Mouse (Mus musculus): ENCODE results near the gene Rimklb.
"Not testable (repeated sequence)": the region's sequence is repeated elsewhere in the genome, so short reads cannot be mapped to it uniquely, and the experiment has no call there.

Rimklb gene

DNA sequence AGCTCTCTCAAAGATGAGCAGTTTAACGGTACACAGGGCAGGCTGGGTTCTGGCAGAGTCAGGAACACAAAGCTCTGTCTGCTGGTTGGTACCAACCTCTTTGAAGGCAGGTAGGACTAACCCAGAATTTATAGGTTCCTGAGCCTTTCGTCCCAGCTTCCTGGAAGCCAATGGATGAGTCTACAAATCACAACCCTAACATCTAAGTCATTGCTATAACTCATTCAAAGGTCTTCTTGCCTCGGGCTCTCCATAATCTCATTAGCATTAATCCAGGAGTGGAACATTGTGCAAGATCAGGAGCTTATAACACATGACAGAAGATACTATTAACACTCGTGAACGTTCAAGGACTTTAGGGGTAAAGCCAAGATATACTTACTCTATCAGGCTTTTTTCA is at the start of gene Rimklb:
Rimklb (minus strand) TSS at position 101 of the 400 bp plus-strand sequence.
- DNase-seq = no peak

DNA sequence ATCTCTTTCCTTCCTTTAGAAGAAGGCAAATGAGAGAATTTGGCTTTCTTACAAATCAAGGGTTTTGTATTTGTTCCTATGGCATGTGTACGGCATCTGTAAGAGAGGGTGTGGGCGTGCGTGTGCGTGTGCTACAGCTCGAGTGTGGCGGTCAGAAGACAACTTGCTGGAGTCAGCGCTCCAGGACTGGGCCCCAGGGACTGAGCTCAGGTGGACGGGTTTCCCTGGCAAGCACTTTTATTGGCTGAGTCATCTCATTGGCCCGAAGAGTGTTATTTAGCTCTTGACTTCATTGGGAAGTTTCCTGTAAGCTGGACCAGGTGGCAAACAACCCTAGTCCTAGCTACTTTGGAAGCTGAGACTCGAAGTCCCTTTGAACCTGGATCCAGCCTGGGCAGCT is 47.4 kb upstream of the Rimklb start:
- DNase-seq = no peak

DNA sequence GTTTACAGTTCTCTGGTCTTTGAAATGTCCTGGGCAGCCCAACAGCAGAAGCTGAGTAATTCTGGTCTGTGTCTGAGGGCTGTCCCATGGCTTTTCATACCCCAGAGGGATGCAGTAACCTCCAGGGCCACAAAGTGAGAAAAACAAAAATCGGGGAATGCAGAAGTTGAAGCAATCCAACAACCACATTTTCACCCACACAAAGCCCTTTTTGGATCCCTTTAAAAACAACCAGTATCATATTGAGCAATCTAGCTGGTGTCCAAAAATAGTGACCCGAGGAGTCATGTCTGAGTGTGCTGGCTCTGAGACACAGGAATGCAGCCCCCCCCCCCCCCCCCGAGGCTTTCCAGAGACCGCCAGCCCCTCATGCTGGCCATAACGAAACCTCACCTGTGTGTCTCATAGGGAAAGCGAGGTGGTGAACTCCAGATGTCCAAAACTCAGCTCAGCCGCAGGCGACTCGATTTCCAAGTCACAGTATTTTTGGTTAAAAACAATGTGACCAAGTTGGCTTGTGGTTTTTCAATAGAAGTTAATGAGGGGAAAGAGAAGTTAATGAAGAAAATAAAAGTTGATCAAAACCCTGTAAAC is 46.8 kb upstream of the Rimklb start:
- DNase-seq = no peak

DNA sequence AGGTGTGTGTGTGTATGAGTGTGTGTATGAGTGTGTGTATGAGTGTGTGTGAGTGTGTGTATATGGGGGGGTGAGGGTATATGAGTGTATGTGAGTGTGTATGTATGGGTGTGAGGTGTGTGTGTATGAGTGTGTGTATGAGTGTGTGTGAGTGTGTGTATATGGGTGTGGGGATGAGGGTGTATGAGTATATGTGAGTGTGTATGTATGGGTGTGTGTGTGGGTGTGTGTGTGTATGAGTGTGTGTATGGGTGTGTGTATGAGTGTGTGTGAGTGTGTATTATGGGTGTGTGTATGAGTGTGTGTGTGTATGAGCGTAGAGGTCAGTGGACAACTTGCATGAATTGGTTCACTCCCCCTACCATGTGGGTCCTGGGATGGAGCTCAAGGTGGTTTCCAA is 46.1 kb upstream of the Rimklb start:
- DNase-seq = no peak

DNA sequence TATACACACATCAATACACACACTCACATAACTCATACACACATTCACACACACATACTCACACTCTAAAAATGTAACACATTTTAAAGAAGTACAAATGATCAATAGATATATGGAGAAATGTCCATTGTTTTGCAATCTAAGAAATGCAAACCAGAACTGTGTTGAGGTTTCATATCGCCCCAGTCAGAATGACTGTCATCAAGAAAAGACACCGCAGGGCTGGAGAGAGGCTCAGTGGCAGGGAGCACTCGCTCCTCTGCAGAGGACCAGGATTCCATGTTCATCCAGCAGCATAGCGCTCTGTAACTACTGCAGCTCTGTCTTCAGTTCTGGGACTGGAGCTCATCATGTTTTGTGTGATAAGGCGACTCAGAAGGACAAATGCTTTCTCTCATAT is 45.0 kb upstream of the Rimklb start:
- DNase-seq = no peak

DNA sequence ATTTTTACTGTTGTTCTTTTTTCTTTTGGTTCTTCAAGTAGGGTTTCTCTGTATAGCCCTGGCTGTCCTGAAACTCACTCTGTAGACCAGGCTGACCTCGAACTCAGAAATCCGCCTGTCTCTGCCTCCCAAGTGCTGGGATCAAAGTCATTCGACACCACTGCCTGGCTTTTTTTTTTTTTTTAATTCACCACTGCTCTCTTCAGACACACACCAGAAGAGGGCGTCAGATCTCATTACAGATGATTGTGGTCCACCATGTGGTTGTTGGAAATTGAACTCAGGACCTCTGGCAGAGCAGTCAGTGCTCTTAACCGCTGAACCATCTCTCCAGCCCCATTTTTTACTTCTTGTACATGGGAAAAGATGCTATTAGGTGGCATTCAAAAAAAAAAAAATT is 43.9 kb upstream of the Rimklb start:
- not testable (repeated sequence) for DNase-seq

DNA sequence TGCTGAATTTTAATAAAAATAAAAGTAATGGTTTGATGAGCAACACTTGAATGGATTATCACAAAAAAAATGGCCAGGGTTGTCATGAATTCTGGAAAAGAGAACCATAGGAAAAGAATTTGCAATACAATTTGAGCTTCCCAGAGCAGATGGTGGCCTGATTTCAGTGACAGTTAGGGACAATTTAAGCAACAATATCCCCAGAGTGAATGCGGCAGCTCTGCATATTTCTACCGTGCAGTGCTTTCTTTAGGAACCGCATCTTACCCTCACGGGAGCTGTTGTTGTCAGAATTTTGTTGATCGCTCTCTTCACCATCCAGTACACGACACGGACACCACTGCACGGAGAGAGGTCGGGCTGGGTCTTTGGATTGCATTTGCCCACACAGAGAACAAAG is 41.0 kb upstream of the Rimklb start:
- no peak for DNase-seq

DNA sequence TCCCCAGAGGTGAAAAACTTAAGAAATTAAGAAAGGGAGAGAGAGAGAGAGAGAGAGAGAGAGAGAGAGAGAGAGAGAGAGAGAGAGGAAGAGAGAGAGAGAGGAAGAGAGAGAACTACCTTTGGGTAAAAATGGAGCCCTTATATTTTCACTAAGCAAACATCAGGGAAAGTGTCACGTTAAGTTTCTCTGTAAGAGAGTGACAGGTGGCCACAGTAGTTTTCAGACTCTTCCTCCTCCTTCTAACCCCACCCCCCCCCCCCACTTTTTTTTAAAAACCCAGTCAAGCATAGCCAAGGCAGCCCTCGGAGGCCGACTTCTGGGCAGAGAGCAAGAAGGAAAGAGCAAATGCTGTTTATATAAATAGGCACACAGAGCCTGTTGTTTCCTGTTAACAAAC is 35.5 kb upstream of the Rimklb start:
- DNase-seq = no peak

DNA sequence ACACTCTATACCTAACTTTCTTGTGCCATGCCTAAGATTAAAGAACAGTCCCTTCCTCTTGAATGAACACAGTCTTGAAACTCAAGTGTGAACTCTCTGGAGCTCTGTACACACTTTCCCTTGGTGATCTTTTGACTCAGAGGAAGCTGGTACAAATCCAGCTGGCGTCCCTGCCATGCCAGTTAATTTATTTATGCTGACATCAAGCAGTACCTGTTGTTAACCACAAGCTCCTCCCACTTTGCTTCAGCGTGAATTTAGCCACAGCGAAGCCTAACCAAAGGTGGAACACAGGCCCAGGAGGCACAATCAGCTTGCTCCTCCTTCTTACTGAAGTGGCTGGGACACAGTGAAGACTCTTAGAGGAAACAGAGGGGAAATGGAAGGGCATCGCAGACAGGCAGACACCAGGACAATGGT is 34.3 kb upstream of the Rimklb start:
- DNase-seq = peak; percentile 43

DNA sequence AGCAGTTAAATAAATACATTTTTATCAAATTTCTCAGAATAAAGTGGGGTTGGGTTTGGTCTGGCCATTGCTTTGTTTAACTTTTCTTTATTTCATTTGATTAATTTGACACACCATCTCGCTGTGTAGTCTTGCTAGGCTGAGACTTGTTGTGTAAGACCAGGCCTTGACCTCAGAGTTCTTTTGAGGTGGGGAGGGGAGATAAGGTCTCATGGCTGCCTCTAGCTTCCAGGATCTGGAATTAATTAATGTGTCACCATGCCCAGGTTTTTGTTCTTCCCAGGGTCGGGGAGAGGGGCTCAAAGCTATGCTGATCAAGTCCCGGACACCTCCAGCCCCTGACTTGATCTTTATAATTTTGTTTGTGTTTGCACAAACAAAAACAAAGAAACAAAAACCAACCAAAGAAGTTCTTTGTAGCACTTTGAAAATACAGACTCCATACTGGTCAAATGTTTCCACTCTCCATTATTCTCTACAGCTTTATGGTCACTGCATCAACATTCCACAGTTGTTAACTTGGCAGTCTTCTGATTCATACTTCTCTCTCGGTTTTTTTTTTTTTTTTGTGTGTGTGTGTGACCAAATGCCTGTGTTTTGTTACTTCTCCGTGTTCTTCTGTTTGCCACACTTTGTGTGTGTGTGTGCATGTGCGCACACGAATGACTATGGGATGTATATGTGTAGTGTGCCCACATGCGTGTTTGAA is 33.1 kb upstream of the Rimklb start:
- DNase-seq = no peak

DNA sequence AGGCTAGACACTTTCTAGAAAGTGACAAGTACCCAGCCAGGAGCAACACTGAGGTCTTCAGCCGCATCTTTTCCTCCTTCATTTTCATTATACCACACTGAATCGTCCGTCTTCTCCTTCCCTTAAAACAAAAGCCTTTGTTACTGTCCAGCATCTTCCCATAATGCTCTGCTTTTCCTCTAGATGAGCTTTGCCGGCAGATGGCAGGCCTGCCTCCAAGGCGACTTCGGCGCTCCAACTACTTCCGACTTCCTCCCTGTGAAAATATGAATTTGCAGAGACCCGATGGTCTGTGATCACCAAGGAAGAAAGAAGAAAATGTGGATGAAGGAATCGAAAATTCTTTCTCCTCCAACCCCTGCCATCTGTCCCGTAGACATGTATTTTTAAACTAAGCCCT is 29.6 kb upstream of the Rimklb start:
- no peak for DNase-seq

DNA sequence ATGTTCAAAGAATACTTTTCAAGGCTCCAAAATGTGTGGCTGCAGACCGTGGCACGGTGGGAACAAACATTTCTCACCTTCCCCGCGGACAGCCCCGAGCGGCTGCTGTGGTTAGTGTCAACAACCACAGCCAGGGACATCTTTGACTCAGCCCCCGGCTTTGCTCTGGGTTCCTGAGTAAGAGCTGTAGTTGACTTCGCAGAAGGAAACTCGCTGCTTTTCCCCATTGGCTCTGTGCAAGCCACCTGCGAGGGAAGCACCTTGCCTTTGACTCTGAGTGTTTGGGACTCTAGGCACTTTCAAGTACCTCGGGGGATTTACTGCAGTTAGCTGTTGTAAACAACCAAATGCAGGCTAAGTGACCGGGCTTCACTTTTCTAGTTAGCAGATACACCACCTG is 29.0 kb upstream of the Rimklb start:
- no peak for DNase-seq

DNA sequence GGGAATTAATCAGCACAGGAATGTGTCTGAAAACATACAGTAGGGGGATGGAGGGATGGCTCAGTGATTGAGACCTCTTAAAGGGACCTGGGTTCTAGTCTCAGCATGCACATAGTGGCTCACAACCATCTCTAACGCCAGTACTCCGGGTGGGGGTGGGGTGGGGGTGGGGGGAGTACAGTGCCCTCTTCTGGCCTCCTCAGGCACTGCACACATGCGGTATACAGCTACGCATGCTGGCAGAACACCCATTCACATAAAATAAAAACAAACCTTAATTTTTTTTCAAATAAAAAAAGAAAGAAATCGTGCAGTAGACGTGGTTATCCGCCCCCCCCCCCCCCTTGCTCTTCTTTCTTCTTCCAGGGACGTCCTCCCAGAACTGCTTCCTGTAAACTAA is 24.7 kb upstream of the Rimklb start:
- DNase-seq = no peak

DNA sequence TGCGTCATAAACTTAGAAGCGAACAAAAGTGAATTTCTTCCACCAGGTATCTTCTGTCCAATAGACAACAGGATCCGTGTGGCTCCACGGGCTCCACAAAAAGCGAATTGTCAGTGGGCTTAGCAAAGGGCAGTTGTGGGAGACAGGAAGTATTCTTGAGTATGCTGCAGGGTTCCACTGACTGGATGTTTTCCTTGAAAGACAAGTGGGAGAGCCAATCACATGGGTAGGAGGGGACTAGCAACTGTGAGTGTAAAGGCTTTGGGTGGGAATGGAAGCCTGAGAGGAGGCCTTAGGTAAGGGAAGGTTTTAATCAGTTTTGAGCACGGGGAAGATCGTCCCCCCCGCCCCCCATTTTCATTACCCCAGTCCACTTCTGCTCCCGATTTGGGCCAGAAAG is 24.0 kb upstream of the Rimklb start:
- DNase-seq = peak; percentile 48

DNA sequence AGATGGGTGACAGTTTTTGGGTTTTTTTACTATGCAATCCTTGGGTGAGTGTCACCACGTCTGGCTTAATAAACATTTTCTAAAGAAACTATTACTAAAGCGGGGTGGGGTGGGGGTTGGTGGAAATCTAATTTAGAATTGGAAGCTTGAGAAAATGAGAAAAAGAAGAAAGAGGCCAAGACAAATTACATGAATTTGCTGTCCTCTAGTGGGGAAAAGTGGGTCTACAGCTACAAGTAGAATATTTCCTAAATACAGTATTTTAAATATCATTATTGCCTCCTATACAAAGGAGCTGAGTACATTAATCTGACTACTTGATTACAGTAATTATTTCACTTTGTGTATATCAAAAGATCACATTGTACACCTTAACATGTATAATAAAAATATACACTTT is 20.8 kb upstream of the Rimklb start:
- peak; percentile 37 for DNase-seq

DNA sequence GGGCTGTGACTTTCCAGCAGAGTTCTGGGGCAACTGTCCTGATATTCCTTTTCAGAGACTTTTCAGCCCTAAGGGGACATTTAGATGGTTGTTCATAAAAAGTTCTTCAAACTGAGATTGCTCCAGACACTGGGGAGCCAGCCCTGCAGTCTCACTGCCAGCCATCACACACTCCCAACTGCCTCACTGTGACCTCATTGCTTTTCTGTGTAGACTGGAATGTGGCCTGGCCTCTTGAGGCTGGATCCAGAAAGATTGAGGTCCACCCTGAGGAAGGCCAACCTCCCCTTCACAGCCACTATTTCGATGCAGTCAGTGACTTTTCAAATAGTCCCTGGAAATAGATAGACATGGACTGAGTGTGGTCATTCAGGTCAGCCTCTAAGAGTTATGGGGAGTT is 19.1 kb upstream of the Rimklb start:
- DNase-seq = no peak

DNA sequence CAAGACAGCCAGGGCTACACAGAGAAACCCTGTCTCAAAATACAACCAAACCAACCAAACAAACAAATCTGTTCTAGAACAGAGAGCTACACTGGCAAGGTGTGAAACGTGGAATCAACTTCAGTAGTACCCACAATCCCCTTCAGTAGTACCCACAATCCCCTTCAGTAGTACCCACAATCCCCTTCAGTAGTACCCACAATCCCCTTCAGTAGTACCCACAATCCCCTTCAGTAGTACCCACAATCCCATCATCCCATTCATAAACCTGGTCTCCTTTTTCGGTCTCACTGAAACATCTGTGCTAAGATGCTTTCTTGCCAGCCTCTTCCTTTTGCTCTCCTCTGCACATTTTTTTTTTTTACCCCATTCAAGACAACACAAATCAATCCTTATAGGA is 17.2 kb upstream of the Rimklb start:
- DNase-seq = not testable (repeated sequence)

DNA sequence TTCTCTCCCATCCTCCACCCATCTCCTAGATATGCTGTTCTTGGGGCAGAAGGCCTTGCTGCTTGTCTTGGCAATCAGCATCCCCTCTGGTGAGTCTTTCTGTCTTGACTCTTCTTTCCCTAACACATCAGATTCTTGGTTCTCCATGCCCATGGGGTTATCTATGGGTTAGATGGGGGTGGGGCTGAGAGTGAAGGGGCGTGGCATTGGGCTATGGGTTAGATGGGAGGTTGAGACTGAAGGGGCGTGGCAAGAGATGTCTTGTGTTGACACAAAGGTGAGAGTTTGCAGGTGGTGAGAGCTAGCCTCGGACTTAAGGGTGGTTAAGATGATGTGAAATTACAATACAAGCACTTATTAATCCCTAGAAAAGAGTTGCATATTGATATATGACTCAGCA is 15.8 kb upstream of the Rimklb start:
- no peak for DNase-seq

DNA sequence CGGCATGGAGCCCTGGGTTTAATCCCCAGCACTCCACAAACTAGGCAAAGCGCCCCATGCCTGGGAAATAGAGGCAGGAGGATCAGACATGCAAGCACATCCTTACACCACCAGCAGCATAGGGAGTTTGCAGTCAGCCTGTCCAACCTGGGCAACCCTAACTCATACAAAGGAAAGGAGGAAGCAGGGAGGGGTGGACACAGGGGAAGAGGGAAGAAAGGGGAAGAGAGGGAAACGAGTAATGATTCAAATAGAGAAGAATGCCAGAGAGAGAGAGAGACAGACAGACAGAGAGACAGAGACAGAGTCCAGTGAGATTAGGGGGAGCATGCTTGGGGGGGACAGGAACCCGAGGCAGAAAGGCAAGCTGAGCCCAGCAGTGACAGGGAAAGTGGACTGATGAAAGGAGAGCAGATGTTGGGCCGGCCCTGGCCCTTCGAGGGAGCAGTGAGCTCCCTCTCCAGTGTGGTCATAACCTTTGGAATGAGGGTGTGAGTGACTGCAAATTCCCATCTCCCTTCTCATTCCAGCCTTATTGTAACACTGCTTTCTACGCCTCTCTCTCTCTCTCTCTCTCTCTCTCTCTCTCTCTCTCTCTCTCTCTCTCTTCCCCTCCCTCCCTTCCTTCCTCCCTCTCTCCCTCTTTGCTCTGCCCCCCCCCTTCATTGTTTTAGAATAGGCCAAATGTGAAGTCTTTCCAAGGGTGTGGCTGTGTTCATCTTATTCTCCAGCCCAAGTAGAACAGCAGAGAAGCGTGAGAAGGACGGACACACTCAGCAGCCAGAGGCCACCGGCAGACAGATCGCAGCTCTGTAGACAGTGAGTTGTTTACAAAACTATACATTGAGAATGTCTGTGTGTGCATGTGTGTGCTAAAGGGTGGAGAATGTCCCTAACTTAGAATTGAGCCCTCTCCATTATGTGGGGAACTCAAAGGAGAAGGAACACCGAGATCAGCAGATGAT is 14.6 kb upstream of the Rimklb start:
- no peak for DNase-seq

DNA sequence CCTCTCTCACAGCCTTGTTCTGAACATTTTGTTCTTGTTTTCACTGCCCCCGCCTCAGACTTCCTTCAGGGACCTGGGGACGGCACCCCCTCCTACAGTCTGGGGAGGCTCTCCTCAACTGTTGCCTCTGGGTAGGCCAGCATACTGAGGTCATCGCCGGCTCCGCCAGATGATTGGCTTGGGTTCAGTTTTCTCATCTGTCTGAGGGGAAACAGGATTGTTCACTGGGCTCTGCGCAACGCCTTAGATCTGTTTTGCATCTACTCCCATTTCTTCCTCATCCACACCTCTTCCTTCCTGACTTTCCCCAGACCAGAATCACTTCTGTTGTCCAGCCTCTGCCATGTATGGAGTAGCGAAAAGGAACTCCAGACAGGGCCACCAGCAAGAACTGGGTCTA is 9.9 kb upstream of the Rimklb start:
- DNase-seq = peak; percentile 23

DNA sequence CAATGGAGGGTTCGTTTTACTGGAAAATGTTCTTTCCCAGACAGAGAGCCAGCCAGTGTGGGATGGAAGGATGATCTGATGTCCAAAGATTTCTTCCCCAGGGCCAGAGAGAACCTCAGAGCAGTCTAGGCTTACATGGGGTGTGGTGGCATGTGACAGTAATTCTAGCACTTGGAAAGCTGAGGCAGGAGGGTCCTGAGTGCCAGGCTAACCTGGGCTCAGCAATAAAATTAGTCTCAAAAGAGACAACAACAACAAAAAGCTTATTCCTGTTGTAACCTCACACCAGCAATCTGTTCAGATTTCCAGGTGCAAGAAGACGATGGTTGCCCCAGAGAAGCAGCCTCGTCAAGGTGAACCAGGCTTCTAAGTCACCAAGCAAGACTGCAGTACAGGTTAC is 7.0 kb upstream of the Rimklb start, which contains the start of gene Mfap5:
Mfap5 (plus strand) TSS at position 301 of the 400 bp plus-strand sequence.
- DNase-seq = no peak

DNA sequence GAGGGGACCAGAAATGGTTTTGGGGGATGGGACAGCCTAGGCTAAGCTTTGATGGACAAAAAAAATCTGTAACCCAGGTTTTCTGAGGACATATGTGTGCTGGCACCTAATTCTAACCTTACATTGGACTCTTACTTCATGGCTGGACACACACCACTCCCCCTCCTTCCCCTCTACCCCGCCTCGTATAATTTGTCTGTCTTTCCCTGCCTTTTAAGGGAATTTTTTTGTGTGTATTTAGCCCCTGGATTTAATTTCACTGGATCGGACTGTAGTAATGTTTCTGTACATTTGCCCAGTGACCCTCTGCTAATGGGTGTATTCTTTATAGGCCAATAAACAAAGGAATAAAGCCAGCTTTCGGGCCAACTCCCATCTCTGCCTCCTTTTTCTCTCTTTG is 6.5 kb upstream of the Rimklb start:
- DNase-seq = no peak

DNA sequence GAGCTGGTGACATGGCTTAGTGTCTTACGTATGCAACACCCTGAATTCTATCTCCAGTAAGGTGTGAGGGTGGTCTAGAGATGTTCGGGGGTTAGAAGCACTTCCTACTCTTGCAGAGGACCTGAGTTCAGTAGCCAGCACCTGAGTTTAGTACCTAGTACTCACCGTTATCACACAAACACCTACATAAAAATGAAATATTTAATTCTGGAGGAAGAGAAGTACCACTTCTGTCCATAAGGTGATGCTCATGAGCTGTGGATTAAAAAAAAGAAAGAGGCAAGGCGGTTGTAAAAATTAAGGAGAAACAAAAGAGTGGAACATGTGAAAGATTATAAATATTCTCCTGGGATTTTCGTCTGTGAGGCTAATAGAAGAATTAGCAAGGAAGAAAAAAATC is 2.1 kb downstream of the Rimklb start:
- DNase-seq = peak; percentile 32
